Mouse (Mus musculus) liver, postnatal 0 days (tissue): Measurements from ENCODE around the gene Esrrg.

Experiments
- CTCF ChIP-seq: sonication (generic); IDR thresholded peaks from 2 replicates; pipeline ENCODE4 v1.5.1; 2016; ENCODE audit warnings: antibody characterized with exemption, low read depth
- EP300 ChIP-seq: IDR thresholded peaks from 2 replicates; pipeline ENCODE4 v1.6.1; 2016; ENCODE audit warnings: antibody characterized with exemption, low read depth, mild to moderate bottlenecking

GRCm38 (mm10) chr1:187907407-187907806 is 298.8 kb downstream of the Esrrg start:
- TF ChIP-seq CTCF (no peak), EP300 (no peak)
